ENCODE assay signal across 8 mouse cellular contexts in the genomic region with DNA sequence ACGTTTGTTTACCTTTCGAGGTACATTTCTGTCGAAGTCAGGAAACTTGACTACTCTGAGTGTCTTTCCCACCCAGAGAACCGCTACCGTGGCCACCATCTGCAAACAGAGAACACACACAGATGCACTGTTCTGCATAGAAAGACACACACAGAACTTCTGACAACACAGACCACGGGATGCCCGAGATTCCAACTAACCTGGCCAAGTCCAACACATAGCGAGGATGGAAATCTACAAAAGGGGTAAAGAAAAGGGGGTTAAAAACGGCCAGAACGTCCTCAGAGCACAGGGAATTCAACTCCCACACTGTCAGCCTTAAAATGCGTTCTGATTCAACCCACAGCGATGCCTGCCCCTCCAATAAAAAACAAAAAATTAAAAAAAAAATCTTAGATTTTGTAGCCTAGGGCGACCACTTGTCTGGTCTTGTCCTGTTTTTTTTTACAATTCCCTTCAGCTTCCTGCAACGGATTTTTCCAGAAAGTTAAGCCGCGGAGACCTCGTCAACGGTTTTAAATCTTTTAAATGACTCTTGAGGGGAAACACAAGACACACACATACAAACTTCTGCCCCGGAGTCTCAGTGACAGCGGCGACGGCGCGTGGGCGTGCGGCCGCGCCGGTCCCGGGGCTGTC. TPM values are rescaled to one million over a fixed set of nuclear protein-coding genes. Genes with fewer than 3 reads are reported as not detected.
DNase-seq lines count a peak whose midpoint lies in the region; ATAC-seq and TF ChIP-seq lines count a peak whose summit lies in the region.

No protein-coding gene starts in this region.

- no peaks in the 10 kb centered on the region for H3K27me3 ChIP-seq in forebrain, embryonic 13.5 days
- H3K27me3 ChIP-seq in kidney, postnatal 0 days (ENCODE audit: insufficient read depth, low read length) = no peaks in the 10 kb centered on the region
- H3K27me3 ChIP-seq in myocyte (ENCODE audit: control insufficient read depth, insufficient read depth, insufficient read length) = no peaks in the 10 kb centered on the region

- peaks cover 18% of the 10 kb centered on the region for H3K36me3 ChIP-seq in forebrain, embryonic 13.5 days (ENCODE audit: poor library complexity, severe bottlenecking)
- H3K36me3 ChIP-seq in kidney, postnatal 0 days (ENCODE audit: insufficient read depth, low read length) = peaks cover 7% of the 10 kb centered on the region
- H3K36me3 ChIP-seq in myocyte (ENCODE audit: control insufficient read depth, insufficient read depth) = no peaks in the 10 kb centered on the region

- peaks cover 18% of the 10 kb centered on the region for H3K4me1 ChIP-seq in forebrain, embryonic 13.5 days
- no peaks in the 10 kb centered on the region for H3K4me1 ChIP-seq in kidney, postnatal 0 days (replicated peaks; ENCODE audit: insufficient read depth, low read length)

- H3K27ac ChIP-seq in forebrain, embryonic 13.5 days = peak overlapping the region; percentile 99
- H3K27ac ChIP-seq in kidney, postnatal 0 days = peak overlapping the region; percentile 99

- TF ChIP-seq POLR2A in myocyte (IDR thresholded peaks at IDR 0.05; ENCODE audit: insufficient read length, low read depth) = no peak

- WGBS in forebrain, embryonic 13.5 days = 5% methylated on average over 30 of the region's 30 CpGs
- 1% methylated on average over 30 of the region's 30 CpGs for WGBS in kidney, postnatal 0 days

- peaks cover 14% of the 10 kb centered on the region for H3K79me2 ChIP-seq in myocyte (ENCODE audit: control insufficient read depth, insufficient read depth)

- H3K9ac ChIP-seq in forebrain, embryonic 13.5 days = peak overlapping the region; percentile 97
- H3K9ac ChIP-seq in kidney, postnatal 0 days (ENCODE audit: low read depth, low read length) = peak overlapping the region; percentile 99

- no peak for TF ChIP-seq CTCF in kidney, postnatal 0 days (IDR thresholded peaks at IDR 0.05; ENCODE audit: low read depth)

- DNase-seq in adrenal gland, adult 2 months = peak; percentile 22
- no peak for DNase-seq in adrenal gland, adult 18-20 months (ENCODE audit: low spot score in 2 of 2)
- DNase-seq in right cerebral cortex, postnatal 25 days = peak; percentile 9
- DNase-seq in right cerebral cortex, postnatal 14 days = no peak
- peak; percentile 56 for DNase-seq in kidney, postnatal 0 days (ENCODE audit: low spot score)
- no peak for DNase-seq in spleen, adult 18-20 months

- no peaks in the 10 kb centered on the region for H3K9me3 ChIP-seq in forebrain, embryonic 13.5 days (replicated peaks)
- H3K9me3 ChIP-seq in kidney, postnatal 0 days (replicated peaks; ENCODE audit: low read length) = no peaks in the 10 kb centered on the region

- peak overlapping the region; percentile 76 for H3K4me2 ChIP-seq in forebrain, embryonic 13.5 days
- H3K4me2 ChIP-seq in kidney, postnatal 0 days (ENCODE audit: low read length) = peak overlapping the region; percentile 82
- H3K4me2 ChIP-seq in myocyte (ENCODE audit: low read depth) = peak overlapping the region; percentile 99

- peak overlapping the region; percentile 62 for H3ac ChIP-seq in myocyte (ENCODE audit: control insufficient read depth, insufficient read length)

- no peak for ATAC-seq in forebrain, embryonic 13.5 days
- ATAC-seq in kidney, postnatal 0 days (replicated peaks; ENCODE audit: low FRiP score, low read depth) = no peak

- peak overlapping the region; percentile 90 for H3K4me3 ChIP-seq in forebrain, embryonic 13.5 days
- H3K4me3 ChIP-seq in kidney, postnatal 0 days (replicated peaks; ENCODE audit: low read depth, low read length) = peak overlapping the region; percentile 96
- H3K4me3 ChIP-seq in myocyte = peak overlapping the region; percentile 62

TF ChIP-seq in myocyte, 11 proteins besides CTCF, POLR2A, EP300 and RAD21:
- TF ChIP-seq TCF12 (IDR thresholded peaks at IDR 0.05; ENCODE audit: insufficient read depth, poor library complexity, severe bottlenecking) = no peak
TF ChIP-seq in myocyte: peak in this region for 0.

RNA-seq across cellular contexts. Expression of a gene that starts 1.0 kb away (rescaled TPM):
- total RNA-seq in adrenal gland, adult 2 months (2021) = 10 to 100 TPM; 12.0 to 13.1 TPM
- polyA plus RNA-seq in adrenal gland, adult 2 months (2012; rRNA removed) = 1.8 and 2.2 TPM in 2 replicates
- total RNA-seq in adrenal gland, adult 18-20 months (2021) = 10 to 100 TPM; 10.1 to 14.2 TPM
- polyA plus RNA-seq in forebrain, embryonic 13.5 days (2015; fragmentation: Nextera tagmentation; extraction: Ambion mirVana) = 4.5 and 5.2 TPM in 2 replicates
- polyA plus RNA-seq in kidney, postnatal 0 days (2015; fragmentation: Nextera tagmentation; extraction: Ambion mirVana) = 8.2 and 9.4 TPM in 2 replicates
- polyA plus RNA-seq in myocyte (2012; fragmentation: generic; extraction: Trizol) = 4.2 TPM

Comparison
In these comparisons a context has a peak if more than half of its experiments do, and no peak if none do; other contexts are left out.
1. DNase-seq: peak in adrenal gland, adult 2 months (single experiment), right cerebral cortex, postnatal 25 days (single experiment) and kidney, postnatal 0 days (single experiment); none in adrenal gland, adult 18-20 months (0 of 2), right cerebral cortex, postnatal 14 days (single experiment) and spleen, adult 18-20 months (0 of 2).
2. Peak in every context shown above with its lines, with median percentiles within 50 percentile points of each other: H3K4me2 ChIP-seq and H3K4me3 ChIP-seq.